Mouse (Mus musculus) neural tube, embryonic 12.5 days (tissue): ENCODE measurements around the gene Itgam. TPM values are rescaled to one million over a fixed set of nuclear protein-coding genes. Genes with fewer than 3 reads are reported as not detected.
"Not testable (repeated sequence)": the region's sequence is repeated elsewhere in the genome, so short reads cannot be mapped to it uniquely, and the experiment has no call there.

Experiments used
- ATAC-seq: fragments of 200-750 bp; cut with Nextera tagmentation; 2 replicates; pipeline ENCODE4 v1.8.0; 2017; ENCODE audit warnings: low read depth, mild to moderate bottlenecking, moderate TSS enrichment, moderate library complexity; ENCODE audit not compliant: low FRiP score
- H3K27ac ChIP-seq: fragments of 300-500 bp; sonication (generic); 2 replicates; pipeline ENCODE4 v1.5.1; 2016
- H3K27me3 ChIP-seq: fragments of 300-500 bp; sonication (generic); replicated peaks from 2 replicates; pipeline ENCODE4 v1.6.1; 2016; ENCODE audit warnings: mild to moderate bottlenecking
- H3K36me3 ChIP-seq: fragments of 300-500 bp; sonication (generic); 2 replicates; pipeline ENCODE4 v1.6.1; 2016; ENCODE audit warnings: mild to moderate bottlenecking
- H3K4me1 ChIP-seq: fragments of 300-500 bp; sonication (generic); 2 replicates; pipeline ENCODE4 v1.6.1; 2016
- H3K4me2 ChIP-seq: fragments of 300-500 bp; sonication (generic); replicated peaks from 2 replicates; pipeline ENCODE4 v1.6.1; 2016; ENCODE audit warnings: mild to moderate bottlenecking
- H3K4me3 ChIP-seq: fragments of 300-500 bp; sonication (generic); 2 replicates; pipeline ENCODE4 v1.5.1; 2016
- H3K9ac ChIP-seq: fragments of 300-500 bp; sonication (generic); 2 replicates; pipeline ENCODE4 v1.6.1; 2016; ENCODE audit warnings: mild to moderate bottlenecking
- H3K9me3 ChIP-seq: fragments of 300-500 bp; sonication (generic); 2 replicates; pipeline ENCODE4 v1.6.1; 2016; ENCODE audit warnings: mild to moderate bottlenecking
- WGBS: fragments of 180-500 bp; shearing (Covaris S2); methylation state at CpG from one replicate; pipeline ENCODE4 v1.1.7; 2016; 5-methylcytosine and 5-hydroxymethylcytosine counted together
- polyA plus RNA-seq: library from polyadenylated mRNA; unstranded; fragments of >200 nt; fragmentation: Nextera tagmentation; extraction: Ambion mirVana; gene quantifications from 2 replicates; pipeline ENCODE4 v1.2.1, GENCODE M21; 2016

Gene Itgam
- polyA plus RNA-seq, 1 experiment from 2014 or later, result 0.91 TPM

GRCm38 (mm10) chr7:128032989-128033293 lies 29.5 kb upstream of the Itgam start:
- no peak for ATAC-seq
- H3K9me3 ChIP-seq, result no peaks in the 10 kb centered on the region
- H3K4me2 ChIP-seq, result no peak overlapping the region
- H3K9ac ChIP-seq, result no peak overlapping the region
- H3K36me3 ChIP-seq, result no peaks in the 10 kb centered on the region
- no peak overlapping the region for H3K4me3 ChIP-seq
- H3K27ac ChIP-seq, result no peak overlapping the region
- no peaks in the 10 kb centered on the region for H3K4me1 ChIP-seq
- H3K27me3 ChIP-seq, result no peaks in the 10 kb centered on the region
- 95% methylated on average over 3 of the region's 3 CpGs for WGBS

- ATAC-seq, result no peak
- Histone ChIP-seq H3K4me3 (no peak overlapping the region), H3K27ac (no peak overlapping the region), H3K9me3 (no peaks in the 10 kb centered on the region), H3K4me2 (no peak overlapping the region), H3K4me1 (no peaks in the 10 kb centered on the region), H3K36me3 (no peaks in the 10 kb centered on the region), H3K27me3 (no peaks in the 10 kb centered on the region), H3K9ac (no peak overlapping the region)
- 90% methylated on average over 4 of the region's 4 CpGs for WGBS
Measured at GRCm38 (mm10) chr7:128033616-128034015, 28.8 kb upstream of the Itgam start.

DNA sequence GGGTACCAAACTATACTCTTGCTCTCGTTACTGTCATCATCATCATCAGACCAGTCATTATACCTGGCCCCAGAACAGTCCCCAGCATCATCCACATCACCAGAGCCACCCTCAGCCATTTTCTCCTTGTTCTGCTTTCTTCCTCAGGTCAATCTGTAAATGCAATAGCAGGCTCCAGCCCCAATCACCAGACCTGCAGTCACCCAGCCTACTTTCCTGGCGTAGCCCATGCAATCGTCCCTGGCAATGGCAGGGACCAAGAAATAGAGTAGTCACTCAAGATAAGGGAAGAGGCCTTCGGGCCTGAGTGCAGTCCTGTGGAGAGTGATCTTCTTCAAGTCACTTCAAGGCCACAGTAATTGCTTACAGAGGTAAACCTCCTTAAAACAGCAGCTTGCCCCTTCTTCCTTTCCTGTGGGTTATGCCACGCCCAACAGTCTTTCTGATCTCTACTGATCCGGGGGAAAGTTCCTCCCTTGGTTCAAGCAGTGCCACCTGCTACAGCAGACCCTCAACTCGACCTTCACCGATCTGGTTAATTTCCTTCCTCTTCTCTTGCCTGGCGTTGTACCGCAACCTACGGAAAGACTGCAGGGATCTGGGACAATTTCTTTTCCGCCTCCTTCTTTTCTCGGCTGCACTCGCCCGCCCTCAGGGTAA lies 20.1 kb upstream of the Itgam start:
- H3K27me3 ChIP-seq, H3K4me3 ChIP-seq, H3K27ac ChIP-seq, H3K4me1 ChIP-seq, H3K4me2 ChIP-seq, ATAC-seq, H3K36me3 ChIP-seq, H3K9ac ChIP-seq, H3K9me3 ChIP-seq: not testable (repeated sequence)
- WGBS, result 83% methylated on average over 15 of the region's 15 CpGs

GRCm38 (mm10) chr7:128044142-128044785 lies 18.2 kb upstream of the Itgam start:
- Histone ChIP-seq H3K36me3 (no peaks in the 10 kb centered on the region), H3K27ac (no peak overlapping the region), H3K4me2 (no peak overlapping the region), H3K4me1 (no peaks in the 10 kb centered on the region), H3K9ac (no peak overlapping the region), H3K27me3 (no peaks in the 10 kb centered on the region), H3K4me3 (no peak overlapping the region), H3K9me3 (no peaks in the 10 kb centered on the region)
- WGBS, result 74% methylated on average over 4 of the region's 4 CpGs
- no peak for ATAC-seq

- H3K27me3 ChIP-seq, result no peaks in the 10 kb centered on the region
- no peaks in the 10 kb centered on the region for H3K9me3 ChIP-seq
- 74% methylated on average over 2 of the region's 2 CpGs for WGBS
- H3K36me3 ChIP-seq, result no peaks in the 10 kb centered on the region
- no peak overlapping the region for H3K27ac ChIP-seq
- ATAC-seq, result no peak
- H3K4me3 ChIP-seq, result no peak overlapping the region
- no peak overlapping the region for H3K9ac ChIP-seq
- H3K4me1 ChIP-seq, result no peaks in the 10 kb centered on the region
- no peak overlapping the region for H3K4me2 ChIP-seq
Measured at GRCm38 (mm10) chr7:128045640-128046039, 16.8 kb upstream of the Itgam start.

DNA sequence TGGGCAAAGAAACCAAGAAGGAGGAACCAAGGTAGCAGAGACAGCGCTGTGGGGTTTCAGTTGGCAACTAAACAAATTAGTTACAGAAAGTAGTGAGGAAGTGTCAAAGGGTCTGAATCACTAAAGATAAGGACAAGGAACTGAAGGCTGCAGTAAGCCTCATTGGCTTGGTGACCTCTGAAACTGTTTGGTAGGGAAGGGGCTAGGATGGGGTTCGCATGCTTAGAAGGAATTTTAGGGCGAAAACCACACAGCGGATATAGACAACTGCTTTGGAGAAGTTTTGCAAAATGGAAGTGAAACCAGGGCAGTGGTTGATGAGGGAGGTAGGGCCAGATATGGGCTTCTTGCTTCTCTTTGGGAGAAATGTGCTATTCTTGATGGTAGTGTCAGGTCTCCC lies 13.6 kb upstream of the Itgam start:
- 93% methylated on average over 4 of the region's 4 CpGs for WGBS
- H3K36me3 ChIP-seq, result no peaks in the 10 kb centered on the region
- H3K4me2 ChIP-seq, result no peak overlapping the region
- no peak for ATAC-seq
- H3K27me3 ChIP-seq, result no peaks in the 10 kb centered on the region
- no peak overlapping the region for H3K4me3 ChIP-seq
- no peak overlapping the region for H3K27ac ChIP-seq
- no peaks in the 10 kb centered on the region for H3K4me1 ChIP-seq
- H3K9ac ChIP-seq, result no peak overlapping the region
- no peaks in the 10 kb centered on the region for H3K9me3 ChIP-seq

GRCm38 (mm10) chr7:128049254-128049653 lies 13.2 kb upstream of the Itgam start:
- Histone ChIP-seq H3K9ac (no peak overlapping the region), H3K4me2 (no peak overlapping the region), H3K4me3 (no peak overlapping the region), H3K27ac (no peak overlapping the region), H3K36me3 (no peaks in the 10 kb centered on the region), H3K27me3 (no peaks in the 10 kb centered on the region), H3K4me1 (no peaks in the 10 kb centered on the region), H3K9me3 (no peaks in the 10 kb centered on the region)
- ATAC-seq, result no peak
- WGBS, result 88% methylated on average over 2 of the region's 2 CpGs

DNA sequence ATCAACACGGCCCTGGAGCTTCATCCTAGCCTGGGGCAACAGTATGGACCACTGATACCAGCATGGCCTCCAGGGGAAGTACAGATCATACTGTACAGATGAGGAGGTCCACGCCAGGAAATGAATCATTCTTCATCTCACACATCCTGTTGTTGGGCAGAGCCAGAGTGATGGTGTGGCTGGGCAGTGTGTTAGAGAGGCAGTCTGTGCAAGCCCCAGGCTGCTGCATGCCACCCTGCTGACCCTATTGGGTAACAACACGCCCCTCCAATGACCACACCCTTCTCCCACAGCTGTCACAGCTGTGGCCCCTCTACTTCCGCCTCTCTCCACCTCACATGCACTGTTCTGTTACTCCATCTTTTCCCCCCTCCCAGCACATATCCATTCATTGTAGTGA lies 11.7 kb upstream of the Itgam start:
- WGBS, result 69% methylated on average over 4 of the region's 4 CpGs
- Histone ChIP-seq H3K4me2 (no peak overlapping the region), H3K4me1 (no peaks in the 10 kb centered on the region), H3K36me3 (no peaks in the 10 kb centered on the region), H3K27ac (no peak overlapping the region), H3K27me3 (no peaks in the 10 kb centered on the region), H3K9ac (no peak overlapping the region), H3K4me3 (no peak overlapping the region), H3K9me3 (no peaks in the 10 kb centered on the region)
- no peak for ATAC-seq

DNA sequence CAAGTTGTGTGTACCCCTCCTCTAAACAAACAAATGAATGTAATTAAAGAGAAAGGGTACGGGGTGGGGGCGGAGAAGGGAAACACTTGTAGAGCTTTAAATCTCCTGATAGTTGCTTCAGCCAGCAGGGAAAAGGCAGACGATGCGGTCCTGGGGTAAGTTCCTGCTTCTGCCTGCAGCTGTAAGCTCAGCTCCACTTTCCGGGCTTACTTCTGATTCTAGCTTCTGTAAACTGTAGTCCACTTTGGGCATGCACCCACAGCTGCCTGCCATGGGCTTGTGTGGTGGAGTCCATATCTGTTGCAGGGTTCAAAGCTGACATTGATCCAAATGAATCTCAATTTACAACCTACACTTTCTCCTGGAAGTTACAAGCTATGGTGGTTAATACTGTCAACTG lies 9.4 kb upstream of the Itgam start:
- no peak for ATAC-seq
- H3K4me2 ChIP-seq, result no peak overlapping the region
- H3K9me3 ChIP-seq, result no peaks in the 10 kb centered on the region
- H3K27ac ChIP-seq, result no peak overlapping the region
- H3K9ac ChIP-seq, result no peak overlapping the region
- H3K27me3 ChIP-seq, result no peaks in the 10 kb centered on the region
- no peaks in the 10 kb centered on the region for H3K4me1 ChIP-seq
- no peak overlapping the region for H3K4me3 ChIP-seq
- 69% methylated on average over 5 of the region's 5 CpGs for WGBS
- no peaks in the 10 kb centered on the region for H3K36me3 ChIP-seq

DNA sequence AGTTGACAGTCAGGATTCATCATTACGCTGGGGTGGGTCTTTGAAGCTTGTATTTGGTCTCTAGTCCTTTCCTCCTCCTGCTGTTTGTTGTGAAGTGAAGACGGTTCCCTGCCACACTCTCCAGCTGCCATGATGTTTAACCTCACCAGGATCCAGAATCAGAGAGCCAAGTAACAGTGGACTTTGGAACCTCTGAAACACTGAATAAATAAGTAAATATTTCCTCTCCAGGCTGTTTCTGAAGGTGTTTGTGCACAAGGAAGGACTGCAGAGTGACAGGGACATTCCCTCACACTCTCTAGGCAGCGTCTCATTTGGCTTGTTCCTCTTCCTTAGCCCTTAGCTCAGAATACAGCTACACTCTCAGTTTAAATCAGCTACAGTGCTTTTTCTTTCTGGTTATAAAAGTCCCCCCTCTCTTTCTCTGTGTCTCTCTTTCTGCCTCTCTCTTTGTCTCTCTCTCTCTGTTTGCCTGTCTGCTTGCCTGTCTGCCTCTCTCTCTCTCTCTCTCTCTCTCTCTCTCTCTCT lies 5.5 kb upstream of the Itgam start:
- WGBS, result 73% methylated on average over 3 of the region's 3 CpGs
- no peak overlapping the region for H3K4me2 ChIP-seq
- no peaks in the 10 kb centered on the region for H3K36me3 ChIP-seq
- H3K27me3 ChIP-seq, result no peaks in the 10 kb centered on the region
- no peak for ATAC-seq
- H3K9ac ChIP-seq, result no peak overlapping the region
- no peaks in the 10 kb centered on the region for H3K4me1 ChIP-seq
- H3K27ac ChIP-seq, result no peak overlapping the region
- H3K9me3 ChIP-seq, result no peaks in the 10 kb centered on the region
- no peak overlapping the region for H3K4me3 ChIP-seq

- H3K27me3 ChIP-seq, result no peaks in the 10 kb centered on the region
- no peak overlapping the region for H3K4me2 ChIP-seq
- no peak overlapping the region for H3K4me3 ChIP-seq
- H3K36me3 ChIP-seq, result no peaks in the 10 kb centered on the region
- no peak for ATAC-seq
- H3K9ac ChIP-seq, result no peak overlapping the region
- no peak overlapping the region for H3K27ac ChIP-seq
- 83% methylated on average over 8 of the region's 8 CpGs for WGBS
- no peaks in the 10 kb centered on the region for H3K4me1 ChIP-seq
- H3K9me3 ChIP-seq, result no peaks in the 10 kb centered on the region
Measured at GRCm38 (mm10) chr7:128057860-128058259, 4.6 kb upstream of the Itgam start.

GRCm38 (mm10) chr7:128058576-128058975 lies 3.9 kb upstream of the Itgam start:
- H3K27ac ChIP-seq, result no peak overlapping the region
- no peaks in the 10 kb centered on the region for H3K9me3 ChIP-seq
- H3K4me3 ChIP-seq, result no peak overlapping the region
- WGBS, result 71% methylated on average over 7 of the region's 7 CpGs
- no peak overlapping the region for H3K4me2 ChIP-seq
- H3K9ac ChIP-seq, result no peak overlapping the region
- H3K27me3 ChIP-seq, result no peaks in the 10 kb centered on the region
- no peaks in the 10 kb centered on the region for H3K36me3 ChIP-seq
- H3K4me1 ChIP-seq, result no peaks in the 10 kb centered on the region
- ATAC-seq, result no peak

- WGBS, result 80% methylated on average over 4 of the region's 4 CpGs
- Histone ChIP-seq H3K27me3 (no peaks in the 10 kb centered on the region), H3K4me3 (no peak overlapping the region), H3K4me1 (no peaks in the 10 kb centered on the region), H3K36me3 (no peaks in the 10 kb centered on the region), H3K9me3 (no peaks in the 10 kb centered on the region), H3K27ac (no peak overlapping the region), H3K9ac (no peak overlapping the region), H3K4me2 (no peak overlapping the region)
- ATAC-seq, result no peak
Measured at GRCm38 (mm10) chr7:128059091-128059490, 3.3 kb upstream of the Itgam start.
